Mouse (Mus musculus): ENCODE measurements around the gene Tmem184a.
A peak's percentile ranks its signal among the peaks of the same experiment; 100 is the strongest.

The Tmem184a gene

GRCm38 (mm10) chr5:139813126-139813490, 6.6 kb downstream of the Tmem184a start:
- DNase-seq (ENCODE audit: low spot score in 2 of 2) = no peak

- DNase-seq (ENCODE audit: low spot score in 2 of 2) = no peak
Measured at GRCm38 (mm10) chr5:139812398-139813125, 7.2 kb downstream of the Tmem184a start.

- no peak for DNase-seq (ENCODE audit: low spot score in 2 of 2)
Measured at GRCm38 (mm10) chr5:139811677-139812397, 7.9 kb downstream of the Tmem184a start.

GRCm38 (mm10) chr5:139809397-139809796, 10.3 kb downstream of the Tmem184a start:
- no peak for DNase-seq (ENCODE audit: low spot score in 2 of 2)

GRCm38 (mm10) chr5:139805924-139806323, 13.8 kb downstream of the Tmem184a start:
- DNase-seq (ENCODE audit: low spot score in 2 of 2) = no peak

- no peak for DNase-seq (ENCODE audit: low spot score in 2 of 2)
Measured at GRCm38 (mm10) chr5:139804573-139805111, 15.1 kb downstream of the Tmem184a start.

- DNase-seq (ENCODE audit: low spot score in 2 of 2) = no peak
Measured at GRCm38 (mm10) chr5:139804107-139804551, 15.6 kb downstream of the Tmem184a start.

GRCm38 (mm10) chr5:139803601-139804102, 16.1 kb downstream of the Tmem184a start:
- DNase-seq (ENCODE audit: low spot score in 2 of 2) = no peak

GRCm38 (mm10) chr5:139803165-139803564, 16.6 kb downstream of the Tmem184a start:
- DNase-seq (ENCODE audit: low spot score in 2 of 2) = no peak

GRCm38 (mm10) chr5:139801880-139802279, 17.8 kb downstream of the Tmem184a start:
- no peak for DNase-seq (ENCODE audit: low spot score in 2 of 2)

- DNase-seq (ENCODE audit: low spot score in 2 of 2) = no peak
Measured at GRCm38 (mm10) chr5:139801231-139801630, 18.5 kb downstream of the Tmem184a start.

GRCm38 (mm10) chr5:139799801-139800590, 19.7 kb downstream of the Tmem184a start:
- no peak for DNase-seq (ENCODE audit: low spot score in 2 of 2)

- no peak for DNase-seq (ENCODE audit: low spot score in 2 of 2)
Measured at GRCm38 (mm10) chr5:139799041-139799440, 20.7 kb downstream of the Tmem184a start.

GRCm38 (mm10) chr5:139798168-139798900, 21.4 kb downstream of the Tmem184a start:
- no peak for DNase-seq (ENCODE audit: low spot score in 2 of 2)

- peak; percentile 64 to 68 for DNase-seq (ENCODE audit: low spot score in 2 of 2)
Measured at GRCm38 (mm10) chr5:139797473-139798167, 22.1 kb downstream of the Tmem184a start.

GRCm38 (mm10) chr5:139796900-139797299, 22.8 kb downstream of the Tmem184a start:
- DNase-seq (ENCODE audit: low spot score in 2 of 2) = peak; percentile 56 to 63

GRCm38 (mm10) chr5:139796001-139796620, 23.6 kb downstream of the Tmem184a start:
- no peak for DNase-seq (ENCODE audit: low spot score in 2 of 2)

GRCm38 (mm10) chr5:139794938-139795337, 24.8 kb downstream of the Tmem184a start:
- DNase-seq (ENCODE audit: low spot score in 2 of 2) = no peak

GRCm38 (mm10) chr5:139794137-139794536, 25.6 kb downstream of the Tmem184a start:
- no peak for DNase-seq (ENCODE audit: low spot score in 2 of 2)
